ENCODE assay signal across 15 mouse cellular contexts in the genomic region with DNA sequence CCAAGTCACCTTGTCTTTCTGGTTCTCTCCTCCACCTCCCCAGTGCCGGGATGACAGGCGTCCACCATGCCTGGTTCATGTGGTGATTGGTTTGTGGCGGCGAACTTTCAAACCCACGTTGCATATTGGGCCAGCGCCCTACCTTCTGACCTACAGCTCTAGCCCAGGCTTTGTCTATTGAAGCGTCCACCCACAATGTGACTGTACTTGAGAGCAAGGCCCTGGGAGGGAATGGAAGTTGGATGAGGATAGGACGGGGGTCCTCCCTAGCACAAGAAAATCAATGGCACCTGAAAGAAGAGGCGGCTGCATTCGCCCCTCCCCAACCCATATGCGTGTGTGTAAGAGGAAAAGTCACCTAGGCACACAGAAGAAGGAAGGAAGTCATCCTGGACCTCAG.
A peak's percentile ranks its signal among the peaks of the same experiment; 100 is the strongest.
DNase-seq lines count a peak whose midpoint lies in the region; ATAC-seq and TF ChIP-seq lines count a peak whose summit lies in the region.
"Had no signal": no experiment of that assay in that cellular context is flagged by ENCODE, and none has a peak within 500 bp of the region (broad histone marks: within the 10 kb centered on the region; RNA-seq: fewer than 3 reads in every experiment).

No protein-coding gene starts in this region.

- no peak for TF ChIP-seq CTCF in heart, adult 2 months (IDR thresholded peaks at IDR 0.05)
- no peak for TF ChIP-seq CTCF in stomach, postnatal 0 days (IDR thresholded peaks at IDR 0.05; ENCODE audit: low read depth)

- TF ChIP-seq EP300 in heart, adult 2 months (IDR thresholded peaks at IDR 0.05; ENCODE audit: insufficient read depth, low read depth, low read length), result no peak
- TF ChIP-seq EP300 in stomach, postnatal 0 days (optimal IDR thresholded peaks at IDR 0.05), result no peak

- no peaks in the 10 kb centered on the region for H3K27me3 ChIP-seq in heart, adult 2 months (ENCODE audit: control insufficient read depth, insufficient read depth, low read length)
- no peaks in the 10 kb centered on the region for H3K27me3 ChIP-seq in kidney, embryonic 14.5 days (ENCODE audit: control insufficient read depth, insufficient read depth, low read length)
- H3K27me3 ChIP-seq in midbrain, embryonic 12.5 days, result peaks cover 3% of the 10 kb centered on the region; the same call in 1 of the 2 replicates
- no peaks in the 10 kb centered on the region for H3K27me3 ChIP-seq in midbrain, embryonic 11.5 days (ENCODE audit: control insufficient read depth, insufficient read depth, low read length)
- no peaks in the 10 kb centered on the region for H3K27me3 ChIP-seq in stomach, postnatal 0 days (ENCODE audit: control insufficient read depth, insufficient read depth, low read length)
- H3K27me3 ChIP-seq: embryonic facial prominence, embryonic 12.5 days; lung, embryonic 15.5 days had no signal

- TF ChIP-seq POLR2A in heart, adult 2 months (IDR thresholded peaks at IDR 0.05; ENCODE audit: insufficient read depth, low read depth, low read length), result no peak

- peak overlapping the region; percentile 81 for H3K27ac ChIP-seq in heart, adult 2 months
- H3K27ac ChIP-seq in kidney, embryonic 14.5 days (ENCODE audit: low read depth, low read length), result peak overlapping the region; percentile 11; the same call in 1 of the 2 replicates
- H3K27ac ChIP-seq in midbrain, embryonic 12.5 days (replicated peaks), result no peak overlapping the region
- no peak overlapping the region for H3K27ac ChIP-seq in midbrain, embryonic 11.5 days (ENCODE audit: low read depth, low read length)
- peak overlapping the region; percentile 74 for H3K27ac ChIP-seq in stomach, postnatal 0 days (replicated peaks)
- H3K27ac ChIP-seq: embryonic facial prominence, embryonic 12.5 days; limb, embryonic 10.5 days; liver, embryonic 12.5 days had no signal

- no peak overlapping the region for H3K4me3 ChIP-seq in heart, adult 2 months
- H3K4me3 ChIP-seq in kidney, embryonic 14.5 days (ENCODE audit: low read length), result no peak overlapping the region
- no peak overlapping the region for H3K4me3 ChIP-seq in midbrain, embryonic 12.5 days
- no peak overlapping the region for H3K4me3 ChIP-seq in midbrain, embryonic 11.5 days (ENCODE audit: low read depth, low read length)
- H3K4me3 ChIP-seq in stomach, postnatal 0 days (ENCODE audit: low read depth, low read length), result no peak overlapping the region
- H3K4me3 ChIP-seq: embryonic facial prominence, embryonic 12.5 days; limb, embryonic 10.5 days; liver, embryonic 12.5 days; lung, embryonic 15.5 days had no signal

- intact Hi-C loops in heart, adult 2 months (cut with DNase I), result no loop called here
- intact Hi-C loops in heart, postnatal 14 days (cut with DNase I), result loop anchor here (2.0 kb wide), 2 partner anchors 14 to 22 kb away; no protein-coding TSS in a partner anchor

- H3K4me1 ChIP-seq in heart, adult 2 months (ENCODE audit: control insufficient read depth, insufficient read depth, low read length), result peaks cover 24% of the 10 kb centered on the region
- H3K4me1 ChIP-seq in kidney, embryonic 14.5 days (ENCODE audit: control insufficient read depth, insufficient read depth, low read length), result peaks cover 28% of the 10 kb centered on the region
- peaks cover 26% of the 10 kb centered on the region for H3K4me1 ChIP-seq in midbrain, embryonic 12.5 days
- peaks cover 18% of the 10 kb centered on the region for H3K4me1 ChIP-seq in midbrain, embryonic 11.5 days (ENCODE audit: control insufficient read depth, insufficient read depth, low read length)
- H3K4me1 ChIP-seq in stomach, postnatal 0 days (replicated peaks; ENCODE audit: control insufficient read depth, insufficient read depth), result peaks cover 6% of the 10 kb centered on the region; the same call in 1 of the 2 replicates

- WGBS in heart, adult 2 months, result 76% methylated on average over 11 of the region's 11 CpGs
- 87% methylated on average over 11 of the region's 11 CpGs for WGBS in kidney, embryonic 14.5 days
- WGBS in midbrain, embryonic 12.5 days, result 92% methylated on average over 11 of the region's 11 CpGs
- WGBS in midbrain, embryonic 11.5 days, result 90% methylated on average over 11 of the region's 11 CpGs
- 87% methylated on average over 11 of the region's 11 CpGs for WGBS in stomach, postnatal 0 days

- no peaks in the 10 kb centered on the region for H3K36me3 ChIP-seq in heart, adult 2 months (ENCODE audit: control insufficient read depth, insufficient read depth, low read length)
- H3K36me3 ChIP-seq in kidney, embryonic 14.5 days (ENCODE audit: control insufficient read depth, insufficient read depth, low read length), result no peaks in the 10 kb centered on the region
- H3K36me3 ChIP-seq in midbrain, embryonic 12.5 days, result no peaks in the 10 kb centered on the region
- no peaks in the 10 kb centered on the region for H3K36me3 ChIP-seq in midbrain, embryonic 11.5 days (ENCODE audit: control insufficient read depth, insufficient read depth, low read length)
- no peaks in the 10 kb centered on the region for H3K36me3 ChIP-seq in stomach, postnatal 0 days (ENCODE audit: control insufficient read depth, insufficient read depth, low read length)
- H3K36me3 ChIP-seq: embryonic facial prominence, embryonic 12.5 days; limb, embryonic 10.5 days; liver, embryonic 12.5 days; lung, embryonic 15.5 days had no signal

- DNase-seq in heart, adult 2 months, result no peak
- no peak for DNase-seq in heart, postnatal 14 days
- DNase-seq in kidney, postnatal 10 days, result no peak
- no peak for DNase-seq in midbrain, embryonic 11.5 days (ENCODE audit: low spot score, missing footprints)
- no peak for DNase-seq in stomach, postnatal 0 days (ENCODE audit: low spot score)
- DNase-seq: cerebellum, postnatal 36 days; right cerebral cortex, adult 18-20 months; thymus, postnatal 36 days had no signal

- no peak overlapping the region for H3K4me2 ChIP-seq in kidney, embryonic 14.5 days (replicated peaks; ENCODE audit: low read depth, low read length)
- H3K4me2 ChIP-seq in midbrain, embryonic 12.5 days (replicated peaks), result no peak overlapping the region
- H3K4me2 ChIP-seq in midbrain, embryonic 11.5 days, result no peak overlapping the region
- H3K4me2 ChIP-seq in stomach, postnatal 0 days (replicated peaks; ENCODE audit: low read depth), result no peak overlapping the region
- H3K4me2 ChIP-seq: embryonic facial prominence, embryonic 12.5 days; liver, embryonic 12.5 days; lung, embryonic 15.5 days had no signal

- ATAC-seq in kidney, embryonic 14.5 days (ENCODE audit: low FRiP score, low TSS enrichment), result no peak
- no peak for ATAC-seq in midbrain, embryonic 12.5 days (ENCODE audit: low FRiP score, low read depth)
- no peak for ATAC-seq in midbrain, embryonic 11.5 days (ENCODE audit: low FRiP score)
- no peak for ATAC-seq in stomach, postnatal 0 days (ENCODE audit: low FRiP score, low TSS enrichment)
- ATAC-seq: intestine, postnatal 0 days; liver, embryonic 12.5 days had no signal

- no peaks in the 10 kb centered on the region for H3K79me2 ChIP-seq in heart, adult 2 months (replicated peaks; ENCODE audit: control insufficient read depth, insufficient read depth, low read length)

- H3K9me3 ChIP-seq in kidney, embryonic 14.5 days (ENCODE audit: control insufficient read depth, low read length), result no peaks in the 10 kb centered on the region
- H3K9me3 ChIP-seq in midbrain, embryonic 12.5 days, result no peaks in the 10 kb centered on the region
- no peaks in the 10 kb centered on the region for H3K9me3 ChIP-seq in midbrain, embryonic 11.5 days (ENCODE audit: control insufficient read depth, low read length)
- H3K9me3 ChIP-seq in stomach, postnatal 0 days (ENCODE audit: control insufficient read depth, low read length), result no peaks in the 10 kb centered on the region
- H3K9me3 ChIP-seq: embryonic facial prominence, embryonic 12.5 days; limb, embryonic 10.5 days; liver, embryonic 12.5 days; lung, embryonic 15.5 days had no signal

- no peak overlapping the region for H3K9ac ChIP-seq in heart, adult 2 months (ENCODE audit: low read depth, low read length)
- no peak overlapping the region for H3K9ac ChIP-seq in kidney, embryonic 14.5 days (ENCODE audit: low read depth, low read length)
- H3K9ac ChIP-seq in midbrain, embryonic 12.5 days (replicated peaks), result 0 out of 2 replicates have a peak overlapping the region, but pooled peaks have one; percentile 4
- no peak overlapping the region for H3K9ac ChIP-seq in midbrain, embryonic 11.5 days (ENCODE audit: low read length)
- no peak overlapping the region for H3K9ac ChIP-seq in stomach, postnatal 0 days (ENCODE audit: low read length)
- H3K9ac ChIP-seq: embryonic facial prominence, embryonic 12.5 days; liver, embryonic 12.5 days; lung, embryonic 15.5 days had no signal

Comparison
In these comparisons a context has a peak if more than half of its experiments do, and no peak if none do; other contexts are left out.
1. H3K27ac ChIP-seq: peak in heart, adult 2 months (single experiment), kidney, embryonic 14.5 days (single experiment) and stomach, postnatal 0 days (single experiment); none in midbrain, embryonic 12.5 days (single experiment) and midbrain, embryonic 11.5 days (single experiment).